Mouse (Mus musculus) forebrain, embryonic 14.5 days (tissue): Measurements from ENCODE around the gene Mast4. TPM values are rescaled to one million over a fixed set of nuclear protein-coding genes. Genes with fewer than 3 reads are reported as not detected.

Experiments
- ATAC-seq: fragments of 200-750 bp; cut with Nextera tagmentation; 2 replicates; pipeline ENCODE4 v1.8.0; 2017; ENCODE audit warnings: mild to moderate bottlenecking, moderate library complexity
- DNase-seq: peaks from one replicate; pipeline ENCODE4 v3.0.0-alpha.2; 2015; ENCODE audit warnings: low spot score
- H3K27ac ChIP-seq: fragments of 300-500 bp; sonication (generic); 2 replicates; pipeline ENCODE4 v1.5.1; 2014; ENCODE audit warnings: low read depth, mild to moderate bottlenecking, control low read depth, low read length, moderate library complexity
- H3K27me3 ChIP-seq: fragments of 300-500 bp; sonication (generic); replicated peaks from 2 replicates; pipeline ENCODE4 v1.6.1; 2014; ENCODE audit warnings: low read length, control low read depth, mixed read lengths; ENCODE audit not compliant: control insufficient read depth, insufficient read depth
- H3K36me3 ChIP-seq: fragments of 300-500 bp; sonication (generic); 2 replicates; pipeline ENCODE4 v1.6.1; 2014; ENCODE audit warnings: low read length, control low read depth; ENCODE audit not compliant: control insufficient read depth, insufficient read depth
- H3K4me1 ChIP-seq: fragments of 300-500 bp; sonication (generic); 2 replicates; pipeline ENCODE4 v1.6.1; 2014; ENCODE audit warnings: antibody characterized with exemption, low read length, control low read depth; ENCODE audit not compliant: control insufficient read depth, insufficient read depth
- H3K4me2 ChIP-seq: fragments of 300-500 bp; sonication (generic); 2 replicates; pipeline ENCODE4 v1.6.1; 2014; ENCODE audit warnings: mild to moderate bottlenecking, control low read depth, low read length
- H3K4me3 ChIP-seq: fragments of 300-500 bp; sonication (generic); 2 replicates; pipeline ENCODE4 v1.5.1; 2014; ENCODE audit warnings: low read depth, low read length, control low read depth
- H3K9ac ChIP-seq: fragments of 300-500 bp; sonication (generic); 2 replicates; pipeline ENCODE4 v1.6.1; 2014; ENCODE audit warnings: mild to moderate bottlenecking, low read length, control low read depth, moderate library complexity
- H3K9me3 ChIP-seq: fragments of 300-500 bp; sonication (generic); replicated peaks from 2 replicates; pipeline ENCODE4 v1.6.1; 2016; ENCODE audit warnings: low read length, control low read depth, mixed read lengths; ENCODE audit not compliant: control insufficient read depth
- WGBS: fragments of 180-500 bp; shearing (Covaris S2); extraction: QIAGEN DNeasy Blood & Tissue Kit; methylation state at CpG from one replicate; pipeline ENCODE4 v1.1.7; 2014; 5-methylcytosine and 5-hydroxymethylcytosine counted together
- polyA plus RNA-seq: library from polyadenylated mRNA; unstranded; fragments of >200 nt; fragmentation: Nextera tagmentation; extraction: Ambion mirVana; gene quantifications from 2 replicates; pipeline ENCODE4 v1.2.1, GENCODE M21; 2014

The Mast4 gene
- polyA plus RNA-seq, 1 experiment from 2014 or later = 11.7 TPM

DNA sequence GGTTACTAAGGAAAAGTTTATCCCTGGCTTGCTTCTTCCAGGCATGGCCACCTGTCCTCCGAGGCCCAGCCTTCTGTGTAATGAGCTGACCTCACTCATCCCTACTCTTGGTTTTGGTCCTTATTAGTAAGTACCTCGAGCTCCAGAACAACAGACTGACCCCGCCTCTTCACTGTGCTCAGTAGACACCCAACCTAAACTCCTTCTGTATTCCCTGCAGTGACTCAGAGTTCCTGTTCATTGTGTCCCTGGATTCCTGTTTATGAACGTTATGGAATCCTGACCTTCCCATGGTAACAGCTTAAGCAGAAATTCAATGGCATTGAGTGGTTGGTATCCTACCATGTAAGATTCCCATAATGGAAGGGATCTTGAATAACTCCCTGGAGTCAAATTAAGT is 464.8 kb downstream of the Mast4 start:
- Histone ChIP-seq H3K9ac (no peak overlapping the region), H3K4me3 (no peak overlapping the region), H3K4me1 (peaks cover 13% of the 10 kb centered on the region), H3K4me2 (no peak overlapping the region), H3K27ac (no peak overlapping the region), H3K36me3 (no peaks in the 10 kb centered on the region), H3K9me3 (peaks cover 4% of the 10 kb centered on the region; the same call in 1 of the 2 replicates), H3K27me3 (no peaks in the 10 kb centered on the region)
- 84% methylated on average over 4 of the region's 4 CpGs for WGBS
- no peak for DNase-seq
- no peak for ATAC-seq

DNA sequence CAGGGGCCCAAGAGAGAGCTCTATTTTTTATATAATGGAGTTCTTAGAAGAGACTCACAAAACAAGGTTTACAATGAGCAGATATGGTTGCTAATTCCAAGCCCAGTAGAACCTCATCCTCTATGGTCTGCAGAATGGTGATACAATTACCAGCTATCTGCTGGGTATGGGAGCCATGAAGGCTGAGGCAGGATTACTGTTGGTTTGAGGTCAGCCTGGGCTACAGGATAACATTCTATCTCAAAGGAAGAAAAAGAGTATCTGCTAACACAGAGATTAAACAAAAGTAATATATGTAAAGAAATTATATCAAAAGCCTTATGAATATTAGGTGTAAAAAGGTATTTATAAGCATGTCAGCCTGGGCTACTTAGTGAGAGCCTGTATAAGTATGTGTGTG is 467.5 kb downstream of the Mast4 start:
- no peaks in the 10 kb centered on the region for H3K27me3 ChIP-seq
- H3K36me3 ChIP-seq = no peaks in the 10 kb centered on the region
- no peak overlapping the region for H3K9ac ChIP-seq
- no peak overlapping the region for H3K4me3 ChIP-seq
- DNase-seq (no peak), ATAC-seq (no peak)
- no peak overlapping the region for H3K27ac ChIP-seq
- H3K4me1 ChIP-seq = peaks cover 12% of the 10 kb centered on the region
- no peak overlapping the region for H3K4me2 ChIP-seq
- peaks cover 4% of the 10 kb centered on the region; the same call in 1 of the 2 replicates for H3K9me3 ChIP-seq

DNA sequence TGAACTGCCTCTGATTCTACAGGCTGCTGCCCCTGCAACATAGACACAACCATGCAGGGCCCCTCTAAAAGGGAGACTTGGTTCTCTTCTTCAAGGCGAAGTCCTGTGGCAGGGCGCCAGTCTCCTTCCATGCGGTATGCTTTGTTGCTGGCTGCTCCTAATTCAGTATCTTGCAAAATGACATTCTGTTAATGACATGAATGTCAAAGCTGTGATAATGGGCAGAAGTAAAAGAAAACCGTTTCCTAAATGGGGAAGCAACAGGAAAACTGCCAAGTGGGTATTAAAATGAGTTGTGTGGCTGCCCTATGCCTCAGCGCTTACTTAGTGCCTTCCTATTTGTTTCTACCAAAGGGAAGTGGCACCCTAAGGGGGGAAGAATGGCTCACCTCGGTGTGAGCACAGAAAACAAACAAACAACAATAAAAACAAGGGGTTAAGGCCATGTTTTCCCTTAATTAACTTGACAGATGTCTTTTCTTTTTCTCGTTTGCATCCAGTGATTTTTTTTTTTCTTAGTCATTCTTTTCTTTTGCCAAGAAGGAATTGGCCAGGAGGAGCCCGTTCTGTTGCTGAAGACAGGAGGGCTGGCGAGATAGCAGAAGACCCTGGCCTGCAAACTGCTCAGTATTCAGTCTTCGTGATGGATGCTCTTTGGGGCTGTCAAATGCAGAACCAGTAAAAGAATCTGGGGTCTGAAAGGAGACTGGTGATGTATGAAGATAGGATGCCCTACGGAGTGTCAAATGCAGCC is 468.1 kb downstream of the Mast4 start:
- H3K27me3 ChIP-seq = no peaks in the 10 kb centered on the region
- ATAC-seq = peak; percentile 86
- H3K36me3 ChIP-seq = no peaks in the 10 kb centered on the region
- no peak overlapping the region for H3K9ac ChIP-seq
- no peak overlapping the region for H3K4me3 ChIP-seq
- H3K9me3 ChIP-seq = peaks cover 4% of the 10 kb centered on the region; the same call in 1 of the 2 replicates
- no peak overlapping the region for H3K4me2 ChIP-seq
- WGBS = 17% methylated on average over 11 of the region's 11 CpGs
- peak; percentile 91 for DNase-seq
- peaks cover 12% of the 10 kb centered on the region for H3K4me1 ChIP-seq
- no peak overlapping the region; the same call in 1 of the 2 replicates for H3K27ac ChIP-seq

DNA sequence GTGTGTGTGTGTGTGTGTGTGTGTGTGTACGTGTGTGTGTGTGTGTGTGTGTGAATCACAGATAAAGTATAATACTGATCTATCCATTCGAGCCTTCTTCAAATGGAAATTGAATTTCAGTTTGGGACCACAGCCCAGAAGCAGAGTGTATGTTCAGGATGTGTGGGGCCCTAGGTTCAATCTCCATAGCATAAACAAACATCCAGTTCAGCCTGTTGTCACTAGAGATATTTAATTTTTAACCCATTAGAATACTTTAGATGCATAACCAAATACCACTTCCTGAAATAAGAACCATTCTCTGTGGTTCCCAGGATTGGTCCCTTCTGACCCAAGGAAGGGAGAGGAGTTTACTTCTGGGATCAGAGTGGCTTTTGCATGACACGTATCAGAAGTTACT is 468.8 kb downstream of the Mast4 start:
- Histone ChIP-seq H3K4me3 (no peak overlapping the region), H3K9ac (no peak overlapping the region), H3K4me2 (no peak overlapping the region), H3K4me1 (peaks cover 12% of the 10 kb centered on the region), H3K9me3 (peaks cover 4% of the 10 kb centered on the region; the same call in 1 of the 2 replicates), H3K27me3 (no peaks in the 10 kb centered on the region), H3K27ac (no peak overlapping the region; the same call in 1 of the 2 replicates), H3K36me3 (no peaks in the 10 kb centered on the region)
- no peak for DNase-seq
- no peak for ATAC-seq
- 62% methylated on average over 3 of the region's 3 CpGs for WGBS

DNA sequence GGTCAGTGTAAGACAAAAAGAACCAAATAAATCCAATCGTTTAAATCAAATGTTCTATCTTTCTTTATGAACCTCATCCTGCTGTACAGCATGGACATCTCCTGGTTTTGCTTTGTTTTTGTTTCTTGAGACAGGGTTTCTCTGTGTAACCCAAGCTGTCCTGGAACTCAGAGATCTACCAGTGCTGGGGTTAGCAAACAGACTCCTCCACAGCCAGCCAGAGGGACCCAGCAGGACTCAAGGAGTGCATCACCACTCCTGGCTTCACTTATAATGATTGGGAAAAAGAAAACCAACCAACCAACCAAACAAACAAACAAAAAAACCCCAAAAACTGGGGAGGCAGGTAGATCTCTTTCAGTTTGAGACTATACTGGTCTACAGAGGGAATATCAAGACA is 469.5 kb downstream of the Mast4 start:
- ATAC-seq (no peak), DNase-seq (no peak)
- Histone ChIP-seq H3K9ac (no peak overlapping the region), H3K4me3 (no peak overlapping the region), H3K4me1 (peaks cover 12% of the 10 kb centered on the region), H3K9me3 (peaks cover 4% of the 10 kb centered on the region; the same call in 1 of the 2 replicates), H3K27me3 (no peaks in the 10 kb centered on the region), H3K4me2 (no peak overlapping the region), H3K36me3 (no peaks in the 10 kb centered on the region), H3K27ac (no peak overlapping the region)
- WGBS = 88% methylated on average over 1 of the region's 1 CpGs

DNA sequence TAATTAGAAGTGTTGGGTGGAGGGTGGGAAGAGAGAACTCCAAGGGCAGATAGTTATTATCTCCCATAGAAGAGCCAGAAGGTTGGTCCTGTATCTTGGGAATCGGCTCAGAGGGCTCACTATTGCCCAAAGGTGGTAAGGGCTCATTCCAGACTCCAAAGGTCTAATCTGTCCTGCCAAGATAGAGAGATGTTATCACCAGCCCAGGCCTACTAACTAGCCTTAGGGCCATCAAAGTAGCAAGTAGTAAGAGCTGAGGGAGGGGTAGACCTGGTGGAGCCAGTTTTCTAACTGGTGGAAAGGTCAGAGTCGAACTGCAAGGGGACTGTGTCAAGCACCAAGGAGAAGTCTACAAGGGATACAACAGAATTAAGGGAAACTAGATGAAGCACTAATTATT is 470.2 kb downstream of the Mast4 start:
- Histone ChIP-seq H3K36me3 (no peaks in the 10 kb centered on the region), H3K9me3 (peaks cover 4% of the 10 kb centered on the region; the same call in 1 of the 2 replicates), H3K4me1 (peaks cover 12% of the 10 kb centered on the region), H3K27me3 (no peaks in the 10 kb centered on the region), H3K4me2 (no peak overlapping the region), H3K9ac (no peak overlapping the region), H3K27ac (no peak overlapping the region), H3K4me3 (no peak overlapping the region)
- DNase-seq (no peak), ATAC-seq (no peak)
- WGBS = 85% methylated on average over 2 of the region's 2 CpGs

DNA sequence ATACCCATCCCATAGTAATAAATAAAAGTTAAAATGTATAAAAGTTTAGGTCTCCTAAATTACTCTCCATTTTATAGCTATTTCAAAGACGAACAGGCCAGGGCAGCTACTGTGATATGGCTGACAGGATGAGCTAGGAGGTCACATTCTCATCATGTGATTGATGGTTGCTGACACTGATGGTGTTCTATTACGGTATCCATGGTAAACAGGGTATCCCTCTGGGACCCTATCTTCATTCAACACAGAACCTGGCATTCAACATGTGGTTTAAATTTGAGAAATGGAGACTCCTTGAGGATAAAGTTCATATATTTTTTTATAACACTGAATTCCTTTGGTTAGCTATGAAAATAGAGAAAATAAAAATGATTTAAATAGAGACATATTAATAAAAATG is 471.3 kb downstream of the Mast4 start:
- H3K4me3 ChIP-seq = no peak overlapping the region
- no peaks in the 10 kb centered on the region for H3K27me3 ChIP-seq
- no peak for ATAC-seq
- H3K9ac ChIP-seq = no peak overlapping the region
- H3K9me3 ChIP-seq = no peaks in the 10 kb centered on the region
- no peaks in the 10 kb centered on the region for H3K36me3 ChIP-seq
- H3K4me1 ChIP-seq = peaks cover 12% of the 10 kb centered on the region
- WGBS = 95% methylated on average over 2 of the region's 2 CpGs
- DNase-seq = no peak
- no peak overlapping the region for H3K27ac ChIP-seq
- no peak overlapping the region for H3K4me2 ChIP-seq

DNA sequence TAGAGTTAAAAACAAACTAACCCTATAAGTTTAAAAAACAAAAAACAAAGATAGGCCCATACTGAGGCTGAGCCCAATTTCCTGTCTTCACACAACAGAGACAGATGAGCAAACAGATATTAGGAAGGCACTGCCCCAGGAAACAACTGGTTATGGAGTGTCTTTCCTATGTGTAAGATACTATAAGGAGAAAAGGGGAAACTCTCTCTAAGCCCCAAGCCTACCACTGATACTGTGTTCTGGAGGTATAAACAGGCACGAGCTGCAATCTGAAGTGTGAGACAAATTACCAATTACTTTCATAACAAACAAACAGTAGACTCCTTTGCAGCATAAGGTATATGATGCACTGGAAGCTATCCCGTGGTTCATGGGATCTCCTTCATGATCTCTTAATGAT is 471.9 kb downstream of the Mast4 start:
- Histone ChIP-seq H3K9ac (no peak overlapping the region), H3K27me3 (no peaks in the 10 kb centered on the region), H3K9me3 (no peaks in the 10 kb centered on the region), H3K4me3 (no peak overlapping the region), H3K4me1 (peaks cover 12% of the 10 kb centered on the region), H3K4me2 (no peak overlapping the region), H3K36me3 (no peaks in the 10 kb centered on the region), H3K27ac (no peak overlapping the region)
- ATAC-seq = no peak
- 87% methylated on average over 2 of the region's 2 CpGs for WGBS
- DNase-seq = no peak

DNA sequence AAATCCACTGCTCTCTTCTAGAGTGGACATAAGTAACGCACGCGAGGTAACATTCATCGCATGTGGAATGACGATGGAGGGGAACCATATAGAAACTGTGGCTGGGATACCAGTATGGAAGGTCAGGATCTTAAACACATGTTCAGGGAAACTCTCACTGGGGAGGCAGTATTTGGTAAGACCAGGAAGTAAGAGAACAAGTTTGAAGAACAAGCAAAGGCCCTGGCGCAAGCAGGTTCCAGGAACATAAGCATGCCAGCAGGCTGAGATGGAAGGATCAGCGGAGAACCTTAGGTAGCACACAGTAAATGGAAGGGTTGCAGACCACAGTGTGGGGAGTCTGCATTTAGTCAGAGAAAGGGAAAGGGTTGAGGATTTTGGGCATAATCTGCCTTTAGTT is 473.6 kb downstream of the Mast4 start:
- DNase-seq (no peak), ATAC-seq (no peak)
- WGBS = 80% methylated on average over 7 of the region's 7 CpGs
- H3K36me3 ChIP-seq = no peaks in the 10 kb centered on the region
- no peak overlapping the region for H3K4me2 ChIP-seq
- no peak overlapping the region for H3K4me3 ChIP-seq
- H3K9me3 ChIP-seq = no peaks in the 10 kb centered on the region
- H3K27me3 ChIP-seq = no peaks in the 10 kb centered on the region
- H3K4me1 ChIP-seq = peaks cover 3% of the 10 kb centered on the region
- H3K27ac ChIP-seq = no peak overlapping the region
- no peak overlapping the region for H3K9ac ChIP-seq
